Mouse (Mus musculus) CH12.LX (cell line): Measurements from ENCODE around the gene Car14. TPM values are rescaled to one million over a fixed set of nuclear protein-coding genes. Genes with fewer than 3 reads are reported as not detected.

ENCODE experiments used
- DNase-seq: peaks from one replicate; pipeline ENCODE4 v3.0.0-alpha.2; 2013; ENCODE audit errors: extremely low read depth
- H3K27ac ChIP-seq: 2 replicates; pipeline ENCODE4 v1.5.1; 2012; ENCODE audit warnings: low read depth, mild to moderate bottlenecking, control low read depth, moderate library complexity; ENCODE audit not compliant: insufficient read depth
- H3K27me3 ChIP-seq: replicated peaks from 2 replicates; pipeline ENCODE3; 2012; ENCODE audit warnings: inconsistent platforms
- H3K36me3 ChIP-seq, 2 experiments: replicated peaks in 1 of 2; 2 replicates each; pipeline versions ENCODE3 to v1.6.1; 2012; ENCODE audit warnings: inconsistent platforms in 1 of 2, low read length in 1 of 2, mild to moderate bottlenecking in 1 of 2, mixed read lengths in 1 of 2, moderate library complexity in 1 of 2; ENCODE audit not compliant: control insufficient read depth in 1 of 2, insufficient read depth in 1 of 2
- H3K4me1 ChIP-seq, 2 experiments: 2 replicates each; pipeline ENCODE4 v1.6.1; 2012; ENCODE audit warnings: inconsistent platforms in 1 of 2, moderate library complexity in 1 of 2; ENCODE audit not compliant: insufficient read depth in 2 of 2, control insufficient read depth in 1 of 2
- H3K4me2 ChIP-seq: 2 replicates; pipeline ENCODE4 v1.6.1; 2012; ENCODE audit warnings: low read depth, mild to moderate bottlenecking, control low read depth; ENCODE audit not compliant: poor library complexity, insufficient read depth, severe bottlenecking
- H3K4me3 ChIP-seq, 3 experiments: fragments of 150-350 bp in 1 of 3; sonication (generic) in 1 of 3; replicated peaks in 1 of 3; 2 replicates each; pipeline versions ENCODE3 to v1.5.1; 2011 to 2012; ENCODE audit warnings: low read depth in 2 of 3, low read length in 2 of 3, mild to moderate bottlenecking in 2 of 3, moderate library complexity in 2 of 3, control low read depth in 1 of 3, improper control_type of control experiment in 1 of 3, inconsistent platforms in 1 of 3, mixed read lengths in 1 of 3; ENCODE audit not compliant: poor library complexity in 1 of 3
- H3K79me2 ChIP-seq: replicated peaks from 2 replicates; pipeline ENCODE4 v1.6.1; 2012; ENCODE audit warnings: mild to moderate bottlenecking, moderate library complexity; ENCODE audit not compliant: control insufficient read depth, poor library complexity, insufficient read depth, severe bottlenecking; ENCODE audit errors: extremely low read depth
- H3K9ac ChIP-seq: 2 replicates; pipeline ENCODE4 v1.6.1; 2012; ENCODE audit warnings: low read depth, mild to moderate bottlenecking, control low read depth, moderate library complexity; ENCODE audit not compliant: insufficient read depth
- H3K9me3 ChIP-seq: replicated peaks from 2 replicates; pipeline ENCODE3; 2012; ENCODE audit warnings: low read length, inconsistent platforms, mixed read lengths
- CTCF ChIP-seq, 2 experiments: IDR thresholded peaks in 1 of 2; conservative IDR thresholded peaks in 1 of 2; 2 replicates each; pipeline ENCODE4 v1.5.1; 2011 to 2012; ENCODE audit warnings: low read depth in 2 of 2, low read length in 2 of 2, improper control_type of control experiment in 1 of 2, inconsistent platforms in 1 of 2, mild to moderate bottlenecking in 1 of 2, moderate library complexity in 1 of 2
- GABPA ChIP-seq: IDR thresholded peaks from 2 replicates; pipeline ENCODE4 v1.6.1; 2012; ENCODE audit warnings: low read depth, low read length, improper control_type of control experiment, inconsistent platforms; ENCODE audit not compliant: insufficient replicate concordance
- JUND ChIP-seq: conservative IDR thresholded peaks from 2 replicates; pipeline ENCODE4 v1.6.1; 2011; ENCODE audit warnings: low read depth, low read length, improper control_type of control experiment
- MAX ChIP-seq: IDR thresholded peaks from 2 replicates; pipeline ENCODE4 v1.6.1; 2011; ENCODE audit warnings: low read length, improper control_type of control experiment
- MEF2A ChIP-seq: IDR thresholded peaks from 2 replicates; pipeline ENCODE4 v1.6.1; 2014; ENCODE audit warnings: low read depth, mild to moderate bottlenecking, inconsistent platforms, low read length, improper control_type of control experiment, borderline replicate concordance
- MYC ChIP-seq: IDR thresholded peaks from 2 replicates; pipeline ENCODE4 v1.6.1; 2011; ENCODE audit warnings: low read depth, mild to moderate bottlenecking, improper control_type of control experiment, low read length
- NELFE ChIP-seq: IDR thresholded peaks from 2 replicates; pipeline ENCODE4 v1.6.1; 2011; ENCODE audit warnings: low read depth, low read length, improper control_type of control experiment
- PAX5 ChIP-seq: IDR thresholded peaks from 2 replicates; pipeline ENCODE4 v1.6.1; 2012; ENCODE audit warnings: low read length, inconsistent platforms, mixed read lengths
- RAD21 ChIP-seq: IDR thresholded peaks from 2 replicates; pipeline ENCODE4 v1.6.1; 2011; ENCODE audit warnings: low read depth, mild to moderate bottlenecking, low read length, improper control_type of control experiment, moderate library complexity
- TBP ChIP-seq: conservative IDR thresholded peaks from 2 replicates; pipeline ENCODE4 v1.6.1; 2011; ENCODE audit warnings: low read depth, low read length, improper control_type of control experiment
- ZC3H11A ChIP-seq: IDR thresholded peaks from 2 replicates; pipeline ENCODE4 v1.6.1; 2012; ENCODE audit warnings: low read depth, mild to moderate bottlenecking, inconsistent platforms, low read length, improper control_type of control experiment
- ZMIZ1 ChIP-seq: IDR thresholded peaks from 2 replicates; pipeline ENCODE4 v1.6.1; 2012; ENCODE audit warnings: low read depth, mild to moderate bottlenecking, inconsistent platforms, low read length, improper control_type of control experiment
- dilution Hi-C: fragments of 300-500 bp; cut with MboI; formaldehyde crosslinking; loops from 2 replicates; pipeline ENCODE4 v1.14.3; 2020; ENCODE audit warnings: low sequenced_read_pairs; ENCODE audit not compliant: extremely low pct_unique_long_range_greater_than_20kb, extremely low pct_ligation_motif_present
- in situ Hi-C: fragments of 300-500 bp; cut with MboI; formaldehyde crosslinking; loops from 3 replicates; pipeline ENCODE4 v1.14.3; 2019; ENCODE audit warnings: low sequenced_read_pairs, low pct_ligation_motif_present, low pct_unique_long_range_greater_than_20kb, mixed read lengths
- polyA plus RNA-seq: library from polyadenylated mRNA; unstranded; fragments of >175 nt; gene quantifications from 2 replicates; pipeline ENCODE4 v1.2.1, GENCODE M21; 2012; ENCODE audit warnings: low read depth; ENCODE audit not compliant: insufficient read length
- total RNA-seq, 2 experiments: library from RNA; depleted of rRNA; stranded (reverse); fragments of 300-350 nt in 1 of 2; fragments of >200 nt in 1 of 2; gene quantifications; 2 replicates each; pipeline ENCODE4 v1.2.3; 2012 to 2014

Gene Car14
- total and polyA plus RNA-seq, 3 experiments, result 0.13 to 0.36 TPM; not detected in 1

- peak; percentile 36; the same call in 1 of the 2 replicates for TF ChIP-seq TBP
- TF ChIP-seq JUND, result 0 out of 2 replicates have a peak, but pooled peaks have one; percentile 6
- peak; percentile 74 for TF ChIP-seq MEF2A
- no peak for TF ChIP-seq PAX5
Measured at GRCm38 (mm10) chr3:95950763-95951551, 46.5 kb upstream of the Car14 start (continued).

DNA sequence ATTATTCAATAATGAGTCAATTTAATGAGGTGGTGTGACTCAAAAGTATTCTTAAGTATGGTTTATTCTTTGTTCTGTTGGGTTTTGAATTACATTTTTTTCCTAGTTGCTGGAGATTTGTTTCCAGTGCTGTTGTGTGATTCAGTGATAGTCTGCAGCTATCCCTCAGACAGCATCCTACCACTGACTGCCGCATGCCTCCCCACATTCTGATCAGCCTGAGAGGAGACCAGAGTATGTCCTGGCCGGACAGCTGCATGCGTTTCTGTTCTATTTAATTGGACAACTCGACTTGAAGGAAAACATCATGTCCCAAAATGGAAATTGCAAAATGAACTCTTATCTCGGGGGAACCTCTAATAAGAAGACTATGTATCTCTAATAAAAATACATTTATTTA, 43.8 kb upstream of the Car14 start:
- no peaks in the 10 kb centered on the region for H3K79me2 ChIP-seq
- no peaks in the 10 kb centered on the region for H3K9me3 ChIP-seq
- peaks cover 25 to 50% of the 10 kb centered on the region in 2 experiments for H3K36me3 ChIP-seq
- H3K4me1 ChIP-seq, result peaks cover 6 to 24% of the 10 kb centered on the region in 2 experiments; a peak in 3 of 4 replicates
- no peak overlapping the region for H3K27ac ChIP-seq
- no peak overlapping the region for H3K4me2 ChIP-seq
- no peak overlapping the region for H3K9ac ChIP-seq
- dilution Hi-C loops (no loop called here), in situ Hi-C loops (no loop called here)
- H3K27me3 ChIP-seq, result no peaks in the 10 kb centered on the region
- no peak for TF ChIP-seq ZC3H11A
- H3K4me3 ChIP-seq, result no peak overlapping the region
- no peak for DNase-seq

DNA sequence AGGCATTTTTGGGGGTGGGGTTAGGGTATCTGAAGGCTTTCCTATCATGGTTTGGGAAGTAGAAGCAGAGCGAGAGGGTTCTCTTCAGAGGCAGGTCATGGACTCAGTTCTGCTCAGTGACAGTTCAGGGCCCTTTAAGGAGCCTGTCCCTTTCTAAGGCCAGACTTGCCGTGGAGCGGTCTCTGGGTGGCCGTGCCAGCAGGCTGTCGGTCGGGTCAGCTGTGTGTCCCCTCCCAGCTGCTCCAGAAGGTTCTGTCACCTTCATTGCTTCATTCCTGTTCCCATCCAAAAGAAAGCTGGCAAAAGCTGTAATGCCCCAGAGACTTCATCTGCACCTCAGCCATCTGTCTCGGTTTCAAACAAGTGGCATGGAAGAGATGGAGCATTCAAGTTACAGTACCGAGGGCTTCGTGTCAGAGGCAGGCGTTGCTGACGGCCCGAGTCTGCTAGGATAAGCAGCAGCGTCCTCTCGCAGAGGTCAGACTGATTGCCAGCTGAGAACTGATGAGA, 41.3 kb upstream of the Car14 start:
- H3K9me3 ChIP-seq, result no peaks in the 10 kb centered on the region
- dilution Hi-C loops (no loop called here), in situ Hi-C loops (no loop called here)
- peaks cover 47 to 75% of the 10 kb centered on the region in 2 experiments for H3K36me3 ChIP-seq
- TF ChIP-seq RAD21, result no peak
- TF ChIP-seq MAX, result no peak
- no peak for TF ChIP-seq TBP
- no peak for TF ChIP-seq NELFE
- TF ChIP-seq CTCF (conservative IDR thresholded peaks at IDR 0.05 in 1 of 2, IDR thresholded peaks at IDR 0.05 in 1 of 2; ENCODE audit: low read depth in 2 of 2, low read length in 2 of 2), result no peak
- TF ChIP-seq MEF2A, result no peak
- TF ChIP-seq MYC, result no peak
- no peak for TF ChIP-seq GABPA
- no peak for TF ChIP-seq PAX5
- TF ChIP-seq ZMIZ1, result no peak
- no peak overlapping the region for H3K4me2 ChIP-seq
- no peak overlapping the region for H3K27ac ChIP-seq
- H3K27me3 ChIP-seq, result no peaks in the 10 kb centered on the region
- no peak overlapping the region for H3K4me3 ChIP-seq
- no peak overlapping the region for H3K9ac ChIP-seq
- H3K4me1 ChIP-seq, result peaks cover 2 to 28% of the 10 kb centered on the region in 2 experiments; a peak in 3 of 4 replicates
- no peak for DNase-seq
- H3K79me2 ChIP-seq, result peaks cover 8% of the 10 kb centered on the region; the same call in 1 of the 2 replicates
